Mouse (Mus musculus) inflammation-experienced regulatory T-cells, adult 6 months (primary cell): ENCODE results near the gene Hdac8. TPM values are rescaled to one million over a fixed set of nuclear protein-coding genes. Genes with fewer than 3 reads are reported as not detected.

Experiments
- ATAC-seq: one replicate; pipeline ENCODE4 v1.8.0; 2017
- polyA plus RNA-seq, 3 experiments: library from polyadenylated mRNA; unstranded; fragments of 100-300 nt; shearing (Covaris generic); gene quantifications; one replicate each; pipeline ENCODE4 v1.2.1; 2017

Hdac8 gene
- polyA plus RNA-seq, 3 experiments from 2014 or later = 9.7 to 13.7 (median 11.7) TPM

GRCm38 (mm10) chrX:102339396-102340155, 165.6 kb downstream of the Hdac8 start:
- ATAC-seq = no peak

GRCm38 (mm10) chrX:102319696-102320095, 185.5 kb downstream of the Hdac8 start:
- ATAC-seq = no peak

- ATAC-seq = no peak
Observed at GRCm38 (mm10) chrX:102319252-102319651, 185.9 kb downstream of the Hdac8 start.

- no peak for ATAC-seq
Observed at GRCm38 (mm10) chrX:102318782-102319181, 186.4 kb downstream of the Hdac8 start.

- ATAC-seq = no peak
Observed at GRCm38 (mm10) chrX:102311119-102311518, 194.0 kb downstream of the Hdac8 start.

- no peak for ATAC-seq
Observed at GRCm38 (mm10) chrX:102307511-102307910, 197.6 kb downstream of the Hdac8 start.

GRCm38 (mm10) chrX:102305806-102306205, 199.4 kb downstream of the Hdac8 start:
- no peak for ATAC-seq

GRCm38 (mm10) chrX:102304914-102305313, 200.2 kb downstream of the Hdac8 start:
- ATAC-seq = no peak

GRCm38 (mm10) chrX:102302476-102302875, 202.7 kb downstream of the Hdac8 start:
- no peak for ATAC-seq

GRCm38 (mm10) chrX:102284889-102285288, 220.3 kb downstream of the Hdac8 start:
- no peak for ATAC-seq

- ATAC-seq = no peak
Observed at GRCm38 (mm10) chrX:102262620-102263345, 242.4 kb downstream of the Hdac8 start.

- no peak for ATAC-seq
Observed at GRCm38 (mm10) chrX:102259772-102260171, 245.4 kb downstream of the Hdac8 start.

GRCm38 (mm10) chrX:102253892-102254291, 251.3 kb downstream of the Hdac8 start:
- ATAC-seq = no peak

GRCm38 (mm10) chrX:102251937-102252860, 253.0 kb downstream of the Hdac8 start, which contains the start of gene Cited1:
Gene Cited1 (minus strand): TSS chrX:102252181.
- peak; percentile 41 for ATAC-seq

- no peak for ATAC-seq
Observed at GRCm38 (mm10) chrX:102251221-102251936, 253.8 kb downstream of the Hdac8 start.

- ATAC-seq = no peak
Observed at GRCm38 (mm10) chrX:102250891-102251170, 254.3 kb downstream of the Hdac8 start.

- ATAC-seq = no peak
Observed at GRCm38 (mm10) chrX:102250150-102250890, 254.8 kb downstream of the Hdac8 start.

GRCm38 (mm10) chrX:102244334-102244733, 260.8 kb downstream of the Hdac8 start:
- no peak for ATAC-seq
